Mouse (Mus musculus) forebrain, embryonic 11.5 days (tissue): ENCODE measurements around the gene Mfsd4b3. TPM values are rescaled to one million over a fixed set of nuclear protein-coding genes. Genes with fewer than 3 reads are reported as not detected.

Experiments
- ATAC-seq: fragments of 200-750 bp; cut with Nextera tagmentation; replicated peaks from 2 replicates; pipeline ENCODE4 v1.8.0; 2017; ENCODE audit warnings: moderate TSS enrichment; ENCODE audit not compliant: low FRiP score
- DNase-seq: peaks from one replicate; pipeline ENCODE4 v3.0.0-alpha.2; 2017; ENCODE audit warnings: low spot score
- H3K27ac ChIP-seq: fragments of 300-500 bp; sonication (generic); 2 replicates; pipeline ENCODE4 v1.5.1; 2014; ENCODE audit warnings: low read depth, low read length
- H3K27me3 ChIP-seq: fragments of 300-500 bp; sonication (generic); 2 replicates; pipeline ENCODE4 v1.6.1; 2014; ENCODE audit warnings: mild to moderate bottlenecking, low read length, mixed read lengths; ENCODE audit not compliant: control insufficient read depth, insufficient read depth
- H3K36me3 ChIP-seq: fragments of 300-500 bp; sonication (generic); 2 replicates; pipeline ENCODE4 v1.6.1; 2014; ENCODE audit warnings: mild to moderate bottlenecking, low read length, moderate library complexity, mixed read lengths; ENCODE audit not compliant: control insufficient read depth, insufficient read depth
- H3K4me1 ChIP-seq: fragments of 300-500 bp; sonication (generic); replicated peaks from 2 replicates; pipeline ENCODE4 v1.6.1; 2014; ENCODE audit warnings: low read length, mixed read lengths; ENCODE audit not compliant: control insufficient read depth, insufficient read depth
- H3K4me2 ChIP-seq: fragments of 300-500 bp; sonication (generic); 2 replicates; pipeline ENCODE4 v1.6.1; 2014; ENCODE audit warnings: low read depth, mild to moderate bottlenecking, low read length, moderate library complexity, mixed read lengths; ENCODE audit not compliant: severe bottlenecking
- H3K4me3 ChIP-seq: fragments of 300-500 bp; sonication (generic); 2 replicates; pipeline ENCODE4 v1.5.1; 2014; ENCODE audit warnings: low read depth, low read length
- H3K9ac ChIP-seq: fragments of 300-500 bp; sonication (generic); 2 replicates; pipeline ENCODE4 v1.6.1; 2014; ENCODE audit warnings: low read length
- H3K9me3 ChIP-seq: fragments of 300-500 bp; sonication (generic); 2 replicates; pipeline ENCODE4 v1.6.1; 2016; ENCODE audit warnings: low read length, mixed read lengths; ENCODE audit not compliant: control insufficient read depth
- WGBS: fragments of 180-500 bp; shearing (Covaris S2); extraction: QIAGEN DNeasy Blood & Tissue Kit; methylation state at CpG from one replicate; pipeline ENCODE4 v1.1.7; 2014; 5-methylcytosine and 5-hydroxymethylcytosine counted together
- polyA plus RNA-seq: library from polyadenylated mRNA; unstranded; fragments of >200 nt; fragmentation: Nextera tagmentation; extraction: Ambion mirVana; gene quantifications from 2 replicates; pipeline ENCODE4 v1.2.1, GENCODE M21; 2014

The Mfsd4b3 gene
- polyA plus RNA-seq, 1 experiment from 2014 or later = 0.13 TPM

- WGBS = 81% methylated on average over 1 of the region's 1 CpGs
- Histone ChIP-seq H3K4me1 (no peaks in the 10 kb centered on the region), H3K9me3 (peaks cover 7% of the 10 kb centered on the region; the same call in 1 of the 2 replicates), H3K4me2 (no peak overlapping the region), H3K36me3 (no peaks in the 10 kb centered on the region), H3K4me3 (no peak overlapping the region), H3K27ac (no peak overlapping the region), H3K9ac (no peak overlapping the region), H3K27me3 (no peaks in the 10 kb centered on the region)
- no peak for DNase-seq
- no peak for ATAC-seq
These were observed 18.3 kb upstream of the Mfsd4b3 start for GRCm38 (mm10) chr10:39978231-39978630.

GRCm38 (mm10) chr10:39977346-39977745 lies 17.4 kb upstream of the Mfsd4b3 start:
- peaks cover 7% of the 10 kb centered on the region; the same call in 1 of the 2 replicates for H3K9me3 ChIP-seq
- no peak overlapping the region for H3K4me3 ChIP-seq
- no peak overlapping the region for H3K27ac ChIP-seq
- WGBS = 91% methylated on average over 4 of the region's 4 CpGs
- H3K27me3 ChIP-seq = no peaks in the 10 kb centered on the region
- H3K9ac ChIP-seq = no peak overlapping the region
- H3K4me2 ChIP-seq = no peak overlapping the region
- ATAC-seq (no peak), DNase-seq (no peak)
- no peaks in the 10 kb centered on the region for H3K36me3 ChIP-seq
- H3K4me1 ChIP-seq = no peaks in the 10 kb centered on the region

- Histone ChIP-seq H3K36me3 (no peaks in the 10 kb centered on the region), H3K4me1 (no peaks in the 10 kb centered on the region), H3K27me3 (no peaks in the 10 kb centered on the region), H3K4me2 (no peak overlapping the region), H3K9ac (no peak overlapping the region), H3K4me3 (no peak overlapping the region), H3K9me3 (peaks cover 7% of the 10 kb centered on the region; the same call in 1 of the 2 replicates), H3K27ac (no peak overlapping the region)
- ATAC-seq (no peak), DNase-seq (no peak)
- WGBS = 43% methylated on average over 2 of the region's 2 CpGs
These were observed 15.8 kb upstream of the Mfsd4b3 start for GRCm38 (mm10) chr10:39975771-39976170.

GRCm38 (mm10) chr10:39974982-39975381 lies 15.0 kb upstream of the Mfsd4b3 start:
- no peak for ATAC-seq
- no peaks in the 10 kb centered on the region for H3K36me3 ChIP-seq
- 73% methylated on average over 11 of the region's 11 CpGs for WGBS

GRCm38 (mm10) chr10:39967512-39967911 lies 7.6 kb upstream of the Mfsd4b3 start:
- no peaks in the 10 kb centered on the region for H3K36me3 ChIP-seq
- WGBS = 84% methylated on average over 3 of the region's 3 CpGs
- H3K4me1 ChIP-seq = no peaks in the 10 kb centered on the region
- H3K9ac ChIP-seq = no peak overlapping the region
- H3K4me3 ChIP-seq = no peak overlapping the region
- DNase-seq = no peak
- H3K27me3 ChIP-seq = no peaks in the 10 kb centered on the region
- H3K9me3 ChIP-seq = no peaks in the 10 kb centered on the region
- no peak overlapping the region for H3K27ac ChIP-seq
- no peak overlapping the region for H3K4me2 ChIP-seq
- no peak for ATAC-seq

More at GRCm38 (mm10) chr10:39974982-39975381, 15.0 kb upstream of the Mfsd4b3 start:
- DNase-seq = no peak
- peaks cover 7% of the 10 kb centered on the region; the same call in 1 of the 2 replicates for H3K9me3 ChIP-seq
- no peaks in the 10 kb centered on the region for H3K4me1 ChIP-seq
- H3K9ac ChIP-seq = no peak overlapping the region
- no peaks in the 10 kb centered on the region for H3K27me3 ChIP-seq
- no peak overlapping the region for H3K4me2 ChIP-seq
- H3K4me3 ChIP-seq = no peak overlapping the region
- H3K27ac ChIP-seq = no peak overlapping the region

- no peaks in the 10 kb centered on the region; the same call in 1 of the 2 replicates for H3K4me1 ChIP-seq
- H3K36me3 ChIP-seq = no peaks in the 10 kb centered on the region
- peaks cover 2% of the 10 kb centered on the region for H3K27me3 ChIP-seq
- H3K4me2 ChIP-seq = no peak overlapping the region
- H3K9me3 ChIP-seq = no peaks in the 10 kb centered on the region
- ATAC-seq (no peak), DNase-seq (no peak)
- no peak overlapping the region for H3K27ac ChIP-seq
- no peak overlapping the region for H3K4me3 ChIP-seq
- H3K9ac ChIP-seq = no peak overlapping the region
- WGBS = 61% methylated on average over 1 of the region's 1 CpGs
These were observed 2.0 kb upstream of the Mfsd4b3 start for GRCm38 (mm10) chr10:39961906-39962305.

GRCm38 (mm10) chr10:39960441-39960822 lies 479 bp upstream of the Mfsd4b3 start:
- DNase-seq (no peak), ATAC-seq (peak; percentile 64)
- no peaks in the 10 kb centered on the region for H3K9me3 ChIP-seq
- no peak overlapping the region for H3K4me3 ChIP-seq
- no peak overlapping the region for H3K9ac ChIP-seq
- H3K4me2 ChIP-seq = peak overlapping the region; percentile 92; the same call in 1 of the 2 replicates
- peaks cover 2% of the 10 kb centered on the region for H3K27me3 ChIP-seq
- 48% methylated on average over 11 of the region's 11 CpGs for WGBS
- H3K36me3 ChIP-seq = no peaks in the 10 kb centered on the region
- H3K27ac ChIP-seq = no peak overlapping the region
- H3K4me1 ChIP-seq = no peaks in the 10 kb centered on the region; the same call in 1 of the 2 replicates

GRCm38 (mm10) chr10:39958266-39958665 lies 1.7 kb downstream of the Mfsd4b3 start:
- ATAC-seq (no peak), DNase-seq (no peak)
- no peaks in the 10 kb centered on the region; the same call in 1 of the 2 replicates for H3K4me1 ChIP-seq
- no peak overlapping the region for H3K9ac ChIP-seq
- H3K4me3 ChIP-seq = no peak overlapping the region
- peaks cover 2% of the 10 kb centered on the region for H3K27me3 ChIP-seq
- H3K27ac ChIP-seq = no peak overlapping the region
- 85% methylated on average over 4 of the region's 4 CpGs for WGBS
- no peaks in the 10 kb centered on the region for H3K36me3 ChIP-seq
- H3K9me3 ChIP-seq = no peaks in the 10 kb centered on the region
- H3K4me2 ChIP-seq = no peak overlapping the region

- ATAC-seq (no peak), DNase-seq (no peak)
- no peak overlapping the region for H3K4me2 ChIP-seq
- H3K36me3 ChIP-seq = no peaks in the 10 kb centered on the region
- no peak overlapping the region for H3K4me3 ChIP-seq
- H3K9me3 ChIP-seq = no peaks in the 10 kb centered on the region
- no peaks in the 10 kb centered on the region; the same call in 1 of the 2 replicates for H3K4me1 ChIP-seq
- WGBS = 73% methylated on average over 2 of the region's 2 CpGs
- H3K27ac ChIP-seq = no peak overlapping the region
- peaks cover 2% of the 10 kb centered on the region for H3K27me3 ChIP-seq
- H3K9ac ChIP-seq = no peak overlapping the region
These were observed 3.5 kb downstream of the Mfsd4b3 start for GRCm38 (mm10) chr10:39956340-39956878.
